Mouse (Mus musculus) testis, adult 2 months (tissue): Measurements from ENCODE around the gene Nudt1. TPM values are rescaled to one million over a fixed set of nuclear protein-coding genes. Genes with fewer than 3 reads are reported as not detected.
"Not testable (repeated sequence)": the region's sequence is repeated elsewhere in the genome, so short reads cannot be mapped to it uniquely, and the experiment has no call there.

ENCODE experiments used
- H3K27ac ChIP-seq: fragments of 200-500 bp; 2 replicates; pipeline ENCODE4 v1.5.1; 2012; ENCODE audit warnings: low read depth, low read length; ENCODE audit not compliant: control insufficient read depth, insufficient read depth
- H3K27me3 ChIP-seq: fragments of 200-500 bp; 2 replicates; pipeline ENCODE4 v1.6.1; 2012; ENCODE audit warnings: mild to moderate bottlenecking, low read length, moderate library complexity; ENCODE audit not compliant: control insufficient read depth, insufficient read depth
- H3K36me3 ChIP-seq: fragments of 200-500 bp; 2 replicates; pipeline ENCODE4 v1.6.1; 2012; ENCODE audit warnings: mild to moderate bottlenecking, low read length; ENCODE audit not compliant: control insufficient read depth, insufficient read depth
- H3K4me1 ChIP-seq: fragments of 200-500 bp; 2 replicates; pipeline ENCODE4 v1.6.1; 2012; ENCODE audit warnings: low read length; ENCODE audit not compliant: control insufficient read depth, insufficient read depth
- H3K4me3 ChIP-seq: fragments of 200-500 bp; 2 replicates; pipeline ENCODE4 v1.5.1; 2012; ENCODE audit warnings: low read depth, mild to moderate bottlenecking, low read length, moderate library complexity, mixed read lengths; ENCODE audit not compliant: control insufficient read depth
- CTCF ChIP-seq: fragments of 200-500 bp; IDR thresholded peaks from 2 replicates; pipeline ENCODE4 v1.5.1; 2012; ENCODE audit warnings: low read depth, mild to moderate bottlenecking, inconsistent platforms, low read length, moderate library complexity; ENCODE audit not compliant: control insufficient read depth, insufficient read depth, insufficient replicate concordance
- POLR2A ChIP-seq: fragments of 200-500 bp; IDR thresholded peaks from 2 replicates; pipeline ENCODE4 v1.6.1; 2012; ENCODE audit warnings: low read depth, mild to moderate bottlenecking, inconsistent platforms, low read length, moderate library complexity; ENCODE audit not compliant: control insufficient read depth
- polyA plus RNA-seq: library from polyadenylated mRNA; depleted of rRNA; stranded (reverse); fragments of >200 nt; gene quantifications from 2 replicates; pipeline ENCODE4 v1.2.3, GENCODE M21; 2012

Nudt1 gene
- polyA plus RNA-seq, 1 experiment: 4.1 TPM

- H3K27me3 ChIP-seq: no peaks in the 10 kb centered on the region
- H3K4me1 ChIP-seq: no peaks in the 10 kb centered on the region
- no peak for TF ChIP-seq POLR2A
- TF ChIP-seq CTCF: no peak
- no peak overlapping the region for H3K27ac ChIP-seq
- no peaks in the 10 kb centered on the region for H3K36me3 ChIP-seq
- H3K4me3 ChIP-seq: no peak overlapping the region
Measured at GRCm38 (mm10) chr5:140359930-140360674, 38.6 kb downstream of the Nudt1 start.

- Histone ChIP-seq H3K4me3 (no peak overlapping the region), H3K36me3 (no peaks in the 10 kb centered on the region), H3K27ac (no peak overlapping the region), H3K4me1 (peaks cover 8% of the 10 kb centered on the region), H3K27me3 (no peaks in the 10 kb centered on the region)
- TF ChIP-seq CTCF: no peak
- no peak for TF ChIP-seq POLR2A
Measured at GRCm38 (mm10) chr5:140364415-140364814, 43.0 kb downstream of the Nudt1 start.

- H3K36me3 ChIP-seq, H3K4me3 ChIP-seq, H3K27ac ChIP-seq, H3K4me1 ChIP-seq, H3K27me3 ChIP-seq: not testable (repeated sequence)
Measured at GRCm38 (mm10) chr5:140368126-140368525, 46.7 kb downstream of the Nudt1 start.

DNA sequence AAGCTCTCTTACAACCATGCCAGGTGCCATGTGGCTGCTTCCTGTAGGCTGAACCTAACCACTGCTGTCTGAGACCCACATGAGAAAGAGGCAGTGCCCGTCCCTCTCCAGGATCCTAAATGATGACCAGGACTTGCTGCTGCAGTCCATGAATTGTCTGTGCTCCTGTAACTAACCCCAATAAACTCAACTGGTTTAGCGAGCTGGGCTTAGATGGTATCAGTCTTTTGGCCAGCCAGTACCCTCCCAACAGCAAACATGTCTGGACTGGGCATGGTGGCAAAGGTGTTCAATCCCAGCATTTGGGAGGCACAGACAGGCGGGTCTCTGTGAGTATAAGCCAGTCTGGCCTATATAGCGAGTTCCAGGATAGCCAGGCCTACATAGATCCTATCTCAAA is 47.5 kb downstream of the Nudt1 start:
- H3K4me3 ChIP-seq: no peak overlapping the region
- peaks cover 10% of the 10 kb centered on the region for H3K4me1 ChIP-seq
- no peaks in the 10 kb centered on the region for H3K27me3 ChIP-seq
- no peak overlapping the region for H3K27ac ChIP-seq
- no peaks in the 10 kb centered on the region for H3K36me3 ChIP-seq
- TF ChIP-seq CTCF (no peak), POLR2A (no peak)

- Histone ChIP-seq H3K4me1 (peaks cover 12% of the 10 kb centered on the region), H3K4me3 (no peak overlapping the region)
Measured at GRCm38 (mm10) chr5:140369466-140369865, 48.0 kb downstream of the Nudt1 start.

GRCm38 (mm10) chr5:140370446-140371254 is 49.2 kb downstream of the Nudt1 start:
- no peak for TF ChIP-seq CTCF
- no peak for TF ChIP-seq POLR2A

More at GRCm38 (mm10) chr5:140369466-140369865, 48.0 kb downstream of the Nudt1 start:
- TF ChIP-seq CTCF (no peak), POLR2A (no peak)
- H3K36me3 ChIP-seq: no peaks in the 10 kb centered on the region
- no peaks in the 10 kb centered on the region for H3K27me3 ChIP-seq
- no peak overlapping the region for H3K27ac ChIP-seq

DNA sequence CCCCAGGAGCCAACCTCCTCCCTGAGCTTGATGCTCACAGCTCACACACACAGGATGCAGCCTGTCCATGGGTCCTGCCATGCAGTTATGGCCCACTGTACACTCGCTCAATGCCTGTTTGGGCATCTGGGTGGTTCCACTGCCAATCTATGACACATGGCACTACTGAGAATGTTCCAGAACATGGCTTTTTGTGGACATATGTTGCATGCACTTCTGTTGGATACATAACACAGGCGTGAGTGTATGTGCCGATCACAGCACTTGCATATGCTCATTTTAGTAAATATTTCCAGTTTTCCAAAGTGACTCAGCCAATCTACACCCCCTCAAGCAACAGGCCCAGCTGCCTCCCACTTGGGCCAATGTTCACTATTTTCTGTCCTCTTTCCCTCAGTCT is 50.2 kb downstream of the Nudt1 start:
- H3K36me3 ChIP-seq: no peaks in the 10 kb centered on the region
- no peak overlapping the region for H3K4me3 ChIP-seq
- no peak for TF ChIP-seq POLR2A
- TF ChIP-seq CTCF: no peak
- no peak overlapping the region for H3K27ac ChIP-seq
- H3K4me1 ChIP-seq: peaks cover 12% of the 10 kb centered on the region
- no peaks in the 10 kb centered on the region for H3K27me3 ChIP-seq

More at GRCm38 (mm10) chr5:140370446-140371254, 49.2 kb downstream of the Nudt1 start:
- no peaks in the 10 kb centered on the region for H3K36me3 ChIP-seq
- no peak overlapping the region for H3K27ac ChIP-seq
- no peak overlapping the region for H3K4me3 ChIP-seq
- no peaks in the 10 kb centered on the region for H3K27me3 ChIP-seq
- H3K4me1 ChIP-seq: peaks cover 12% of the 10 kb centered on the region
